13 mouse cellular contexts compared by ENCODE assay signal in the genomic region with DNA sequence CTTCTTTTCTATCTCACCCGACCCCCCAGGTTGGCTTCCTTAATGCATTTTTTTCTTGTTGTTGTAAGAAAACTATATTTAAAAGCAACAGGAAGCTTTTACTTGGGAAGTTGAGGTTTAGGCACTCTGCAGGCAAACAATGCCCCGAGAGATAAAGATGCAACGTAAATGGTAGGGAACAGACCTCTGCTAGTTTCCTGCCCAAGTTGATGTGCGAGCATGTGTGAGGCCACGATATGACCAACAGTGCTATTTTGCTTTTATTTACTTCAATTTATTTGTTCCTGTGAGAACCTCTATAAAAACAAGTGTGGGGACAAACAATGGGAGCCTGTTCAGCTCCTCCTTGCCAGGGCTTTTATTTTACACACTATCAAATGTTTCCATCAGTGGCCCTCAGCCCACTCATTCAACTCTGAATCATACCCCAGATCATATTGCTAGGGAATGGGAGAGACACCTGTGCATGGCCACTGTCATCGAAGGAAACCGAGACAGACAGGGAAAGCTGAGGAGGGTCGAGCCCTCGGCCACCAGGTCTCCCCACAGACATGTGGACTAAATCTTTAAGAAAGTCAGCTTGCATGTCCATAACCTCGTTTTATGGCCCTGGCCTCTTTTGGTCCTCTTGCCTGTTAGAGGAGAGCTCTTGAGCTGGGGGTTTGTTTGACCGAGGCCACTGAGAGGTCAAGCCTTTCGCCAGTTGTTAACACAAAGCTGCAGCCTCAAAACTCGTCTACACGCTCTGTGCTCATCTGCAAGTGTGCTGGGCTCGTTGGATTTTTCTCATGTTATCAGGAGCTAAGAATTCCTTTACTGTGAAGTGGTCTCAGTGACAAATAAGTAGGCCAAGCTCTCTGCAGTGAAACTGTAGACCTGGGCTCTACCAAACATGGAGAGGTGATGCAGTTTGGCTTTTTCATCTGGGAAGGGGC. TPM values are rescaled to one million over a fixed set of nuclear protein-coding genes. Genes with fewer than 3 reads are reported as not detected.
A peak's percentile ranks its signal among the peaks of the same experiment; 100 is the strongest.
DNase-seq lines count a peak whose midpoint lies in the region; TF ChIP-seq lines count a peak whose summit lies in the region.
"Had no signal": no experiment of that assay in that cellular context is flagged by ENCODE, and none has a peak within 500 bp of the region (broad histone marks: within the 10 kb centered on the region; RNA-seq: fewer than 3 reads in every experiment).

No protein-coding gene starts in this region.

- intact Hi-C loops in gastrocnemius, adult 2 months (cut with DNase I), result no loop called here

- peak overlapping the region; percentile 31; the same call in 1 of the 2 replicates for H3K4me3 ChIP-seq in heart, embryonic 10.5 days
- H3K4me3 ChIP-seq in lung, adult 2 months (replicated peaks; ENCODE audit: extremely low read depth, low read depth, low read length), result no peak overlapping the region
- no peak overlapping the region for H3K4me3 ChIP-seq in limb, embryonic 10.5 days
- H3K4me3 ChIP-seq in gastrocnemius, adult 2 months, result no peak overlapping the region
- H3K4me3 ChIP-seq: forebrain, embryonic 12.5 days; midbrain, embryonic 10.5 days; neural tube, embryonic 13.5 days had no signal

- TF ChIP-seq CTCF in lung, adult 2 months (IDR thresholded peaks at IDR 0.05; ENCODE audit: insufficient read depth, low read length), result no peak
- TF ChIP-seq CTCF in gastrocnemius, adult 2 months (IDR thresholded peaks at IDR 0.05), result no peak

- WGBS in heart, embryonic 10.5 days, result 26% methylated on average over 15 of the region's 15 CpGs
- WGBS in lung, adult 2 months, result 28% methylated on average over 15 of the region's 15 CpGs
- WGBS in limb, embryonic 10.5 days, result 38% methylated on average over 15 of the region's 15 CpGs

- DNase-seq in heart, embryonic 10.5 days (ENCODE audit: low spot score), result no peak
- no peak for DNase-seq in heart, adult 18-20 months
- peak; percentile 28 to 63 for DNase-seq in lung, adult 18-20 months
- DNase-seq in lung, adult 2 months, result no peak
- no peak for DNase-seq in limb, embryonic 10.5 days (ENCODE audit: low spot score)
- peak; percentile 41 for DNase-seq in mesoderm, embryonic 11.5 days (ENCODE audit: low read depth, low spot score)
- DNase-seq in gastrocnemius, adult 2 months, result no peak
- DNase-seq in spleen, adult 18-20 months, result no peak
- DNase-seq: right cerebral cortex, postnatal 14 days had no signal

- peaks cover 10% of the 10 kb centered on the region for H3K36me3 ChIP-seq in heart, embryonic 10.5 days
- peaks cover 16% of the 10 kb centered on the region for H3K36me3 ChIP-seq in limb, embryonic 10.5 days
- H3K36me3 ChIP-seq: forebrain, embryonic 12.5 days had no signal

- no peaks in the 10 kb centered on the region for H3K9me3 ChIP-seq in heart, embryonic 10.5 days
- H3K9me3 ChIP-seq in limb, embryonic 10.5 days (replicated peaks), result no peaks in the 10 kb centered on the region
- H3K9me3 ChIP-seq: forebrain, embryonic 12.5 days; midbrain, embryonic 10.5 days; neural tube, embryonic 13.5 days had no signal

- peaks cover 69% of the 10 kb centered on the region for H3K4me1 ChIP-seq in heart, embryonic 10.5 days
- peaks cover 31% of the 10 kb centered on the region for H3K4me1 ChIP-seq in lung, adult 2 months (ENCODE audit: control insufficient read depth, insufficient read depth, low read length)
- peaks cover 35% of the 10 kb centered on the region for H3K4me1 ChIP-seq in limb, embryonic 10.5 days

- TF ChIP-seq POLR2A in lung, adult 2 months (IDR thresholded peaks at IDR 0.05; ENCODE audit: borderline replicate concordance, extremely low read depth, low read depth, low read length), result no peak

- H3K27me3 ChIP-seq in heart, embryonic 10.5 days (ENCODE audit: insufficient read depth, poor library complexity, severe bottlenecking), result no peaks in the 10 kb centered on the region
- H3K27me3 ChIP-seq in limb, embryonic 10.5 days (ENCODE audit: low read depth, poor library complexity, severe bottlenecking), result no peaks in the 10 kb centered on the region; the same call in 1 of the 2 replicates
- H3K27me3 ChIP-seq: neural tube, embryonic 13.5 days had no signal

- H3K27ac ChIP-seq in heart, embryonic 10.5 days, result peak overlapping the region; percentile 85
- H3K27ac ChIP-seq in limb, embryonic 10.5 days, result peak overlapping the region; percentile 34; the same call in 1 of the 2 replicates
- H3K27ac ChIP-seq in gastrocnemius, adult 2 months, result no peak overlapping the region
- H3K27ac ChIP-seq: forebrain, embryonic 12.5 days; midbrain, embryonic 10.5 days; stomach, postnatal 0 days had no signal

RNA-seq across cellular contexts. Expression of a gene that starts 55.3 kb away (rescaled TPM):
- polyA plus RNA-seq in heart, embryonic 10.5 days (2016; fragmentation: Nextera tagmentation; extraction: Ambion mirVana), result 111 and 139 TPM in 2 replicates
- total RNA-seq in heart, adult 18-20 months (2021), result 10 to 100 TPM; 25.0 to 25.2 TPM
- polyA plus RNA-seq in lung, adult 2 months (2012; rRNA removed), result 26.0 and 31.3 TPM in 2 replicates
- 109 and 119 TPM in 2 replicates for polyA plus RNA-seq in limb, embryonic 10.5 days (2016; fragmentation: Nextera tagmentation; extraction: Ambion mirVana)
- total RNA-seq in gastrocnemius, adult 2 months (2021), result 1 to 10 TPM; 3.0 to 4.0 TPM

Comparison
In these comparisons a context has a peak if more than half of its experiments do, and no peak if none do; other contexts are left out.
1. DNase-seq: peak in lung, adult 18-20 months (2 of 2) and mesoderm, embryonic 11.5 days (single experiment); none in heart, embryonic 10.5 days (single experiment), heart, adult 18-20 months (0 of 2), lung, adult 2 months (single experiment), limb, embryonic 10.5 days (single experiment), gastrocnemius, adult 2 months (single experiment) and spleen, adult 18-20 months (0 of 2).